Mouse (Mus musculus): Measurements from ENCODE around the gene Gm13030. TPM values are rescaled to one million over a fixed set of nuclear protein-coding genes. Genes with fewer than 3 reads are reported as not detected.

Gm13030 gene
- polyA plus RNA-seq, 1 experiment from 2014 or later = not detected

DNA sequence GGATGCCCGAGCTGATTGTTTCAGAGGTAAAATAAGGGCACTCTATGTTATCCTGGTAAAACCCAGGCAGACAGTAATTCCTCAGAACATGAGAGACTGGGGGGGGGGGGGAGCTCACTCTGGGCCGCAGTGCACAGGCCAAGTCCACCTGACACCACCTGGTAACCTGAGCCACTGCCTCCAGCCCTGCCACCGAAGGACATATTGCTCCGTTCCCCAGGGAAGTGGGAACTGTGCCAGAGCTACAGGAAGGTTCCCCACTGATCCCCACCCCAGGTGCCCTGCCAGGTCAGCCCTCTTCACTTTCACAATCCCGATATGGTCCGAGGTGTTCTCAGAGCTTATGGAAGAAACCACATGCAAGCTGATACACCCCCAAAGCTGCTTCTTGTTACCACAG, 18.9 kb upstream of the Gm13030 start:
- ATAC-seq = no peak
- no peaks in the 10 kb centered on the region for H3K9me3 ChIP-seq (ENCODE audit: control insufficient read depth, low read length)
- no peak overlapping the region for H3K4me3 ChIP-seq (replicated peaks; ENCODE audit: low read length)
- no peak overlapping the region for H3K4me2 ChIP-seq (ENCODE audit: low read length)
- H3K36me3 ChIP-seq (ENCODE audit: control insufficient read depth, insufficient read depth) = peaks cover 22% of the 10 kb centered on the region
- no peak overlapping the region for H3K9ac ChIP-seq (replicated peaks; ENCODE audit: low read depth, low read length)
- no peaks in the 10 kb centered on the region for H3K4me1 ChIP-seq (replicated peaks; ENCODE audit: control insufficient read depth, insufficient read depth, low read length)
- no peak overlapping the region for H3K27ac ChIP-seq (ENCODE audit: low read length)
- WGBS = 92% methylated on average over 6 of the region's 6 CpGs
- no peaks in the 10 kb centered on the region for H3K27me3 ChIP-seq (replicated peaks; ENCODE audit: control insufficient read depth, insufficient read depth, low read length)

DNA sequence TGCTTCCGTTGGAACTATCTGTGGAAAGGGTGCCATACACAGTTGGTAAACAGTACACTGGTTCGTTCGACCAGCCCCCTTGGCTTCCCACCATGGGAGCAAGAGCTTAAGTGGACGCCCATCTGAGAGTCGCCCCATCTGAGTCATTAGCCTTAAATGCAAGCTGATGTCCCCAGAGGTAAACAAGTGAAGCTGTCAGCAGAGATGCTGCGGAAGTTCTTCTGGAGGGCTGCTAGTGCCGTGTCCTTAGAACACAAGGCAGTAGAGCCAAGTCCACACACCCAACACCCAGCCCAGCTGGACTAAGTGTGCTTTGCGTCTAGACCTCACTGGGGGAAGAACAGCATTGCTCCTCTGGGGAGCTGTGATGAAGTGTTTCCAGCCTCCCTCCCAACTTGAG, 15.9 kb upstream of the Gm13030 start:
- no peaks in the 10 kb centered on the region for H3K4me1 ChIP-seq (replicated peaks; ENCODE audit: control insufficient read depth, insufficient read depth, low read length)
- H3K36me3 ChIP-seq (ENCODE audit: control insufficient read depth, insufficient read depth) = peaks cover 8% of the 10 kb centered on the region
- H3K27me3 ChIP-seq (replicated peaks; ENCODE audit: control insufficient read depth, insufficient read depth, low read length) = no peaks in the 10 kb centered on the region
- no peak overlapping the region for H3K4me2 ChIP-seq (ENCODE audit: low read length)
- no peaks in the 10 kb centered on the region for H3K9me3 ChIP-seq (ENCODE audit: control insufficient read depth, low read length)
- H3K27ac ChIP-seq (ENCODE audit: low read length) = no peak overlapping the region
- WGBS = 67% methylated on average over 8 of the region's 8 CpGs
- H3K9ac ChIP-seq (replicated peaks; ENCODE audit: low read depth, low read length) = no peak overlapping the region
- no peak overlapping the region for H3K4me3 ChIP-seq (replicated peaks; ENCODE audit: low read length)
- no peak for ATAC-seq

DNA sequence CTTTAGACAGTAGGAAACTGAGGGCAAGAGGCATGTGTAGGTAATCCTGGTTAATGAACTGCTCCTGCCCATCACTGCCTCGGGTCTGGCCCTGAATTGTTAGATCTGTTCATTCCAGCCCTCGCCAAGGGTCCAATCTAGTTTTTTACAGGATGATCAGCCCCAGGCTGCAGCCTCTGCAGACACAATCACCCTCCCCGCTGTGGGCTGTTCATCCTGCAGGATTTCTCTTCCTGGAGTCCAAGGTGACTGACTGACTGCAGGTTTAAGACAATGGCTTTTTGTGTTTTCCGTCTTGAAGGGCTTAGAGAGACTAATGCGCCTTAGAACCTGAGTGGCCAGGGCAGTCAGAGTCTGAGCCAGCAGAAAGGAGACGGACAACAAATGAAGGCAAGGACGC, 15.4 kb upstream of the Gm13030 start:
- WGBS = 28% methylated on average over 7 of the region's 7 CpGs
- Histone ChIP-seq H3K4me3 (replicated peaks; ENCODE audit: low read length) (no peak overlapping the region), H3K36me3 (ENCODE audit: control insufficient read depth, insufficient read depth) (peaks cover 5% of the 10 kb centered on the region; the same call in 1 of the 2 replicates), H3K4me1 (replicated peaks; ENCODE audit: control insufficient read depth, insufficient read depth, low read length) (no peaks in the 10 kb centered on the region), H3K9ac (replicated peaks; ENCODE audit: low read depth, low read length) (no peak overlapping the region), H3K9me3 (ENCODE audit: control insufficient read depth, low read length) (no peaks in the 10 kb centered on the region), H3K27ac (ENCODE audit: low read length) (no peak overlapping the region), H3K27me3 (replicated peaks; ENCODE audit: control insufficient read depth, insufficient read depth, low read length) (no peaks in the 10 kb centered on the region), H3K4me2 (ENCODE audit: low read length) (no peak overlapping the region)
- ATAC-seq = no peak

DNA sequence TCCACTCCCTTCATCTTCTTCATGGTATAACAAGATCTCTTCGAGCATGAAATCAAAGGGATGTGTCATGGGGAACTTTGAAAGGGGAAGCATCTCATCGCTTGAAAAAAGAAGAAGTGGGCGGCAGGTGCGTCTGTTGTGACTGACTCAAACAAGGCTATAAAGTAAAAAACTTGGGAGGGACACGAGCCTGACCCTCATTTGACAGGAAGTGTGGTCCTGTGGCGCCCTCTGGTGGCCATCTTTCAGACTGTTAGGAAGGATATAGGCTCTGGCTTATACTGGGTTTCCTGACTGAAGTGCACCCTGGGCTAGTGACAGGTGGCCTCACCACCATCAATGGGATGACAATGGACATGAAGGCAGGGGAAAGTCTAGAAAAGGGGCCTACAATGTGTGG, 10.5 kb upstream of the Gm13030 start:
- Histone ChIP-seq H3K4me1 (replicated peaks; ENCODE audit: control insufficient read depth, insufficient read depth, low read length) (peaks cover 6% of the 10 kb centered on the region; the same call in 1 of the 2 replicates), H3K27me3 (replicated peaks; ENCODE audit: control insufficient read depth, insufficient read depth, low read length) (0 out of 2 replicates have a peak, but pooled peaks cover 3% of the 10 kb centered on the region), H3K27ac (ENCODE audit: low read length) (no peak overlapping the region), H3K36me3 (ENCODE audit: control insufficient read depth, insufficient read depth) (no peaks in the 10 kb centered on the region), H3K9ac (replicated peaks; ENCODE audit: low read depth, low read length) (no peak overlapping the region), H3K4me2 (ENCODE audit: low read length) (no peak overlapping the region), H3K9me3 (ENCODE audit: control insufficient read depth, low read length) (no peaks in the 10 kb centered on the region), H3K4me3 (replicated peaks; ENCODE audit: low read length) (no peak overlapping the region)
- no peak for ATAC-seq
- 12% methylated on average over 6 of the region's 6 CpGs for WGBS

DNA sequence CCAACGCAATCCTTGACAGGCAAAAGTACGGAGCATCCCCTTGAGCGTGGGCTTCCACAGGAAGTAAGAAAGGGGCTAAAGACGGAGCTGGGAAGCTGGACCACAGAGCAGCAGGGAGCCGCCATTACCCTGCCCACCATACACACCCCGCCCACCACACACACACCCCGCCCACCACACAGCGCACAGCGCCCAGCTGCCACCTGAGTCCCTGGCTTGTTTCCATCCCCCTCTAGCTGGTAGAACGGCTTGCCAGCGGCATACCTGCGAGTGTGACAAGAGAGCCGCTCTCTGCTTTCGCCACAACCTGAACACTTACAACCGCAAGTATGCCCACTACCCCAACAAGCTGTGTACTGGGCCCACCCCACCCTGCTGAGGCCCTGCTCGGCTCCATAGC, 8.4 kb upstream of the Gm13030 start:
- H3K9me3 ChIP-seq (ENCODE audit: control insufficient read depth, low read length) = no peaks in the 10 kb centered on the region
- H3K4me1 ChIP-seq (replicated peaks; ENCODE audit: control insufficient read depth, insufficient read depth, low read length) = peaks cover 6% of the 10 kb centered on the region; the same call in 1 of the 2 replicates
- ATAC-seq = no peak
- H3K36me3 ChIP-seq (ENCODE audit: control insufficient read depth, insufficient read depth) = no peaks in the 10 kb centered on the region
- H3K4me3 ChIP-seq (replicated peaks; ENCODE audit: low read length) = no peak overlapping the region
- H3K9ac ChIP-seq (replicated peaks; ENCODE audit: low read depth, low read length) = peak overlapping the region; percentile 17; the same call in 1 of the 2 replicates
- H3K27ac ChIP-seq (ENCODE audit: low read length) = no peak overlapping the region
- H3K27me3 ChIP-seq (replicated peaks; ENCODE audit: control insufficient read depth, insufficient read depth, low read length) = 0 out of 2 replicates have a peak, but pooled peaks cover 3% of the 10 kb centered on the region
- 11% methylated on average over 14 of the region's 16 CpGs for WGBS
- peak overlapping the region; percentile 29 for H3K4me2 ChIP-seq (ENCODE audit: low read length)

DNA sequence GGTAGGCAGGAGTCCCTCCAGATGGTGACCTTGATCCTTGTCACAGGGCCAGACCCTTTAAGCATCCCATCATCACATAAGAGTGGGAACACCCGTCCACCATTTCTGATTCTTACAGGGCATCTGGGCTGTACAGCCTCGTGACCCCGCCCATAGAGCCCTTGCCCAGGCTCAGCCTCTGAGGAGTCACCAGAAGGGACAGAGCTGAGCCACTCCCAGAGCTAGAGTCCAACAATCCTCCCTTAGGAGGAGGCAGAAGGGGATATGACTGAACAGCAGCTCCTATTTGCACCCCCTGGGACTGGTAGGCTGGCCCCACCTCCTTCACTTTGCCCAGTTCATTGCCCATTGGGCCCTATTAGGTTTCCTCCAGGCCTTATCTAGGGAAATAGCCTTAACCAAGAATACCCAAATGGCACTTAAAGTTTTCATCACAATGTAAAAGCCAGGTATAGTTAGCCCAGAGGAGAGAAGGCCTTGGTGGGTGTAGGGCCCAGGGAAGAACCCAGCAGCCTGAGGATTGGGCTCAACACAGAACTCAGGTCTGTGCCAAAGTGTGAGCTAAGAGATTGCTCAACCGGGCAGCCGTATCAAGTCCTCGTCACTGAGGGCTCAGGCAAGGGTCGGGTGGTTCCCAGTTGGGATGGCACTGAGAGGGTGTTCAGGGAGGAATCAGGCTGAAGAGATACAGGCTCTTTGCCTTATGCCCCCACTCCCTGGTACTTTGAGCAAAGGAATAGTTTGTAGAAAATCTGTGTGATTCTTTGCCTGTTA, 7.2 kb upstream of the Gm13030 start:
- no peaks in the 10 kb centered on the region for H3K9me3 ChIP-seq (ENCODE audit: control insufficient read depth, low read length)
- peaks cover 6% of the 10 kb centered on the region; the same call in 1 of the 2 replicates for H3K4me1 ChIP-seq (replicated peaks; ENCODE audit: control insufficient read depth, insufficient read depth, low read length)
- ATAC-seq = no peak
- 90% methylated on average over 7 of the region's 7 CpGs for WGBS
- no peak overlapping the region for H3K27ac ChIP-seq (ENCODE audit: low read length)
- H3K36me3 ChIP-seq (ENCODE audit: control insufficient read depth, insufficient read depth) = no peaks in the 10 kb centered on the region
- no peak overlapping the region for H3K4me2 ChIP-seq (ENCODE audit: low read length)
- H3K4me3 ChIP-seq (replicated peaks; ENCODE audit: low read length) = no peak overlapping the region
- H3K27me3 ChIP-seq (replicated peaks; ENCODE audit: control insufficient read depth, insufficient read depth, low read length) = 0 out of 2 replicates have a peak, but pooled peaks cover 3% of the 10 kb centered on the region
- H3K9ac ChIP-seq (replicated peaks; ENCODE audit: low read depth, low read length) = no peak overlapping the region

DNA sequence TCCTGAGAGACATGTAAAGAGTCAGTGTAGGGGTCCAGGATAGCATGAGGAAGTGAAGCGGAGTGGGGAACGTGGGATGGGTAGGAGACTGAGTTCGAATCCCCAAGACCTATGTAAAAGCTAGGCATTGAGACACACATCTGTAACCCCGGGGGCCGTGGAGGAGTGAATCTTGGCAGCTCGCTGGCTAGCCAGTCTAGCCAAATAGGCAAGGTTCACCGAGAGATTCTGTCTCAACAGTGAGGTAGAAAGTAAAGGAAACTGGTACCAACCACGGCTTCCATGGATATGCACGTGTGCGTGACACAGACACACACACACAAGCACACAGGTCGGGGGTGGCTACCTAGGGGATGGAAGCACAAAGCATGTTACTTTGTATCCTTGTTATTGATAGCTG, 6.0 kb upstream of the Gm13030 start:
- Histone ChIP-seq H3K9me3 (ENCODE audit: control insufficient read depth, low read length) (no peaks in the 10 kb centered on the region), H3K4me3 (replicated peaks; ENCODE audit: low read length) (no peak overlapping the region), H3K4me2 (ENCODE audit: low read length) (no peak overlapping the region), H3K27ac (ENCODE audit: low read length) (no peak overlapping the region), H3K27me3 (replicated peaks; ENCODE audit: control insufficient read depth, insufficient read depth, low read length) (0 out of 2 replicates have a peak, but pooled peaks cover 3% of the 10 kb centered on the region), H3K9ac (replicated peaks; ENCODE audit: low read depth, low read length) (no peak overlapping the region), H3K4me1 (replicated peaks; ENCODE audit: control insufficient read depth, insufficient read depth, low read length) (peaks cover 6% of the 10 kb centered on the region; the same call in 1 of the 2 replicates), H3K36me3 (ENCODE audit: control insufficient read depth, insufficient read depth) (no peaks in the 10 kb centered on the region)
- ATAC-seq = no peak
- 84% methylated on average over 11 of the region's 11 CpGs for WGBS

DNA sequence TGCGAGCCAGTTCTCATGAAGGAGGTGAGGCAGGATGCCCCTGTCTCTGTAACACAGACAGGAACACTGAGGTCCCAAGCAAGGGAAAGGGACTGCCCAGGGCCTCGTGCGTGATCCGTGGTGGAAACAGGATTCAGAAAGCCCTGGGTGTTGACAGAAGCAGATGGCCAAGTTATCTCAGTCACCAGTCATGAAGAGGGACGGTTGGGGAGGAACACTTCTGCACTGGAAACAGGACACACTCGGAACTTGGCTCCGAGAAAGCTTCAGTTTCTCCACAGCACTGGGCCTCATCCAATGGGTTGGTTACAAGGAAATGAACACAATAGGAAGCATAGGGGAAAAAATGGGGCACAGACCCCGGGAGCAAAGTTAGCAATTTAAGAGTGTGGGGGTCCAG, 5.0 kb upstream of the Gm13030 start:
- H3K9me3 ChIP-seq (ENCODE audit: control insufficient read depth, low read length) = no peaks in the 10 kb centered on the region

DNA sequence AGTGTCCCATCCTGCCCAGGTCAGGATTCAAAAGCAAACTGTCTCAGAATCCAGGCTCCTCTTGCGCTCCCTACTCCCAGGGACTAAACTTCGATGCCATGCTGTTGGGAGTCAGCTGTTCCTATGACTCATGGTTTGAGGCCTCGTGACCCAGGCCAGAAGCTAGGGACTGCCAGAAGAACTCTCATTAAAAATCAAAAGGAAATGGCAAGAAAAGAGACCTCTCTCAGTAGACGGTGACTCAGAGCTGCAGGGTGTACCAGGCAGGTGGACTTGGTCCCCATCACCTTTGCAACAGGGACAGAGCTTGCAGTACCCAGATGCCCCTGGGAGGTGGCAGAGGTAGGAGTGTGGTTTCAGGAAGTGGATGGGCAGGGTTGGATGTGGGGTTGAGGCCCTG, 4.0 kb upstream of the Gm13030 start, which contains the start of gene Pla2g2e:
Gene Pla2g2e (plus strand): TSS at position 212 of the 400 bp plus-strand sequence.
- Histone ChIP-seq H3K4me1 (replicated peaks; ENCODE audit: control insufficient read depth, insufficient read depth, low read length) (peaks cover 6% of the 10 kb centered on the region; the same call in 1 of the 2 replicates), H3K27ac (ENCODE audit: low read length) (no peak within 1 kb of the TSS), H3K4me2 (ENCODE audit: low read length) (no peak within 1 kb of the TSS), H3K9ac (replicated peaks; ENCODE audit: low read depth, low read length) (no peak within 1 kb of the TSS), H3K9me3 (ENCODE audit: control insufficient read depth, low read length) (no peaks in the 10 kb centered on the region), H3K4me3 (replicated peaks; ENCODE audit: low read length) (no peak within 1 kb of the TSS), H3K27me3 (replicated peaks; ENCODE audit: control insufficient read depth, insufficient read depth, low read length) (0 out of 2 replicates have a peak, but pooled peaks cover 3% of the 10 kb centered on the region), H3K36me3 (ENCODE audit: control insufficient read depth, insufficient read depth) (no peaks in the 10 kb centered on the region)
- no peak for ATAC-seq
- 81% methylated on average over 4 of the region's 4 CpGs for WGBS

More for the DNA sequence above, 5.0 kb upstream of the Gm13030 start:
- Histone ChIP-seq H3K4me3 (replicated peaks; ENCODE audit: low read length) (no peak overlapping the region), H3K9ac (replicated peaks; ENCODE audit: low read depth, low read length) (no peak overlapping the region), H3K27me3 (replicated peaks; ENCODE audit: control insufficient read depth, insufficient read depth, low read length) (0 out of 2 replicates have a peak, but pooled peaks cover 3% of the 10 kb centered on the region), H3K4me2 (ENCODE audit: low read length) (no peak overlapping the region), H3K36me3 (ENCODE audit: control insufficient read depth, insufficient read depth) (no peaks in the 10 kb centered on the region), H3K4me1 (replicated peaks; ENCODE audit: control insufficient read depth, insufficient read depth, low read length) (peaks cover 6% of the 10 kb centered on the region; the same call in 1 of the 2 replicates), H3K27ac (ENCODE audit: low read length) (no peak overlapping the region)
- WGBS = 73% methylated on average over 8 of the region's 8 CpGs
- no peak for ATAC-seq

Data from forebrain, embryonic 16.5 days (tissue).